ENCODE assay signal across 1 mouse cellular context in genomic region chr10:14208206-14208605, GRCm38 (mm10).
TF ChIP-seq lines count a peak whose summit lies in the region.

No protein-coding gene starts in this region.

TF ChIP-seq in CH12.LX, 34 proteins besides CTCF, POLR2A, EP300 and RAD21 (continued from another document):
- no peak for TF ChIP-seq MAX (IDR thresholded peaks at IDR 0.05; ENCODE audit: low read length)
- TF ChIP-seq CHD1 (IDR thresholded peaks at IDR 0.05; ENCODE audit: low read depth, low read length), result no peak
- TF ChIP-seq NRF1 (IDR thresholded peaks at IDR 0.05; ENCODE audit: low read depth, low read length), result no peak
TF ChIP-seq in CH12.LX: peak in this region for 4.
